Mouse (Mus musculus): Measurements from ENCODE around the gene Tecr. TPM values are rescaled to one million over a fixed set of nuclear protein-coding genes. Genes with fewer than 3 reads are reported as not detected.

Gene Tecr
- total and polyA plus RNA-seq, 2 experiments, result 108 to 677 TPM

DNA sequence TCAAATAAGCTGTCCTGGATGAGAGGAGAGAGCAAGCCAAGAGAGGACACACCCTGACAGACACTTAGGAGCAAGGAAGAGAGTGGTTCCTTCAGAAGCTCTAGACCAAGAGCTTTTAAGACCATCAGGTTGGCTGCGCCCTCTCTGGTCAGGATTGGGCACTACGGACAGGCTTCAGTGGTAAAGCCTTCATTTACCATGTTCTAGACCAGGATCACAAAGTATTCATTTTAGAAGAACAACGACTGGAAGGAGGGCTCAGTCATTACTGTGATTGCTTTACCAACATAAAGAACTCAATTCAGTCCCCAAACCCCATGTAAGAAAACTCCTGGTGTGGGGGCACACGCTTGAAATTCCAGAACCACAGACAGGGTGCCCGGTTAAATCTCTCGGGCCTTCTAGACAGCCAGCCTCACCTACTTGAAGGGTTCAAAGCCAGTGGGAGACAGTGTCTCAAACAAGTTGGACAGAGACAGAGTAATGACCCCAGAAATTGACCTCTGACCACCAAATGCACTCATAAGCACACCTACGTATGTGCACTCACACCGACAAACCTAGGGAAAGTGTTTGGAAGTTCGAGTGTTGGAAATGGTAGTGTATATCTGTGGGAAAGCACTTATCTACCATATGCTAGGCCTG, 41.9 kb downstream of the Tecr start:
- no peak overlapping the region for H3K9ac ChIP-seq (ENCODE audit: low read depth, low read length)
- DNase-seq (ENCODE audit: extremely low read depth, low read depth, low spot score), result no peak

DNA sequence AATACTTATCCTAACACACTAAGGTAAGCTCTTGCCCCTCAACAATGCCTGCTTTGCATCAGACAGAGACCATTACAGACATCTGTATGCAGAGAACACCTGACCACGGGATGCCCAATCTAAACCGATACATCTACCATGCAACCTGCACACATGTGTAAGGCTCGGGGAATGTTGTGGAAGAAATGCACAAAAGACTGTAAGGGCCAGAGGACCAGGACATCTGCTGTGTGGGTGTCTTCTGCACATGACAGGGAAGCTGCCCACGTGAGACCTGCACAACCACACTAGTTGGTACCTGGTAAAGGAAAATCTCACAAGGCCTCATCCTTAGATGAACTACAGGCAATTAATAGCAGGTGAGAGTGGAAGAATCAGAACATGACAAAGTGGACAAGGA, 44.5 kb downstream of the Tecr start:
- Histone ChIP-seq H3K4me3 (ENCODE audit: insufficient read depth, low read depth, low read length) (no peak overlapping the region), H3K36me3 (ENCODE audit: control insufficient read depth, insufficient read depth, low read length) (no peaks in the 10 kb centered on the region), H3K27ac (replicated peaks; ENCODE audit: insufficient read depth, low read depth, low read length) (no peak overlapping the region), H3K79me2 (ENCODE audit: control insufficient read depth, insufficient read depth, low read length) (peaks cover 16% of the 10 kb centered on the region; the same call in 1 of the 2 replicates), H3K27me3 (ENCODE audit: control insufficient read depth, insufficient read depth, low read length) (no peaks in the 10 kb centered on the region), H3K4me1 (ENCODE audit: control insufficient read depth, insufficient read depth, low read length) (peaks cover 7% of the 10 kb centered on the region), H3K9ac (ENCODE audit: low read depth, low read length) (no peak overlapping the region)
- no peak for TF ChIP-seq CTCF (IDR thresholded peaks at IDR 0.05; ENCODE audit: low read depth, low read length)
- TF ChIP-seq POLR2A (IDR thresholded peaks at IDR 0.05; ENCODE audit: extremely low read depth, insufficient read depth, low read length), result no peak
- 73% methylated on average over 4 of the region's 4 CpGs for WGBS
- no peak for DNase-seq (ENCODE audit: extremely low read depth, low read depth, low spot score)

More for the DNA sequence above, 41.9 kb downstream of the Tecr start:
- Histone ChIP-seq H3K79me2 (ENCODE audit: control insufficient read depth, insufficient read depth, low read length) (peaks cover 22% of the 10 kb centered on the region; the same call in 1 of the 2 replicates), H3K4me3 (ENCODE audit: insufficient read depth, low read depth, low read length) (no peak overlapping the region), H3K27me3 (ENCODE audit: control insufficient read depth, insufficient read depth, low read length) (no peaks in the 10 kb centered on the region), H3K27ac (replicated peaks; ENCODE audit: insufficient read depth, low read depth, low read length) (no peak overlapping the region), H3K4me1 (ENCODE audit: control insufficient read depth, insufficient read depth, low read length) (peaks cover 9% of the 10 kb centered on the region), H3K36me3 (ENCODE audit: control insufficient read depth, insufficient read depth, low read length) (no peaks in the 10 kb centered on the region)
- 79% methylated on average over 9 of the region's 9 CpGs for WGBS
- peak; percentile 31; the same call in 1 of the 2 replicates for TF ChIP-seq CTCF (IDR thresholded peaks at IDR 0.05; ENCODE audit: low read depth, low read length)
- no peak for TF ChIP-seq POLR2A (IDR thresholded peaks at IDR 0.05; ENCODE audit: extremely low read depth, insufficient read depth, low read length)

DNA sequence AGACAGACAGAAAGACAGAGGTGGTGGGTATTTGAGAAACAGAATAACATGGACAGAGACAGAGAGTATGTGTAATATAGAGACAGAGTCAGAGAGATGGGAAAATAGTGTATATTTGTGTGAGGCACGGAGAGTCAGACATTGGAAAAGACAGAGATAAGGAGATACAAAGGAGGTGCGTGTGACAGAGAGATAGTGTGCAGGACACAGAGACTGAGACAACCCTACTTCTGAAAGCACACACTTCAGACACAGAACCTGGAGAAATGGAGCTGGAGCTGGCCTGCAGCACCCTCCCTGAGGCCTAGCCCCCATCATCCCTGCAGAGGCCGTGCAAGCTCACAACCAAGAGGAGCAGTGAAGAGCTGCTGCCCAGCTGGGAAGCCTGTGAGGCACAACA, 45.1 kb downstream of the Tecr start:
- TF ChIP-seq POLR2A (IDR thresholded peaks at IDR 0.05; ENCODE audit: extremely low read depth, insufficient read depth, low read length), result no peak
- H3K36me3 ChIP-seq (ENCODE audit: control insufficient read depth, insufficient read depth, low read length), result no peaks in the 10 kb centered on the region
- 79% methylated on average over 3 of the region's 3 CpGs for whole genome bisulfite sequencing
- peaks cover 5% of the 10 kb centered on the region for H3K4me1 ChIP-seq (ENCODE audit: control insufficient read depth, insufficient read depth, low read length)
- H3K79me2 ChIP-seq (ENCODE audit: control insufficient read depth, insufficient read depth, low read length), result peaks cover 11% of the 10 kb centered on the region; the same call in 1 of the 2 replicates
- H3K9ac ChIP-seq (ENCODE audit: low read depth, low read length), result no peak overlapping the region
- DNase-seq (ENCODE audit: extremely low read depth, low read depth, low spot score), result no peak
- no peak overlapping the region for H3K27ac ChIP-seq (replicated peaks; ENCODE audit: insufficient read depth, low read depth, low read length)
- no peaks in the 10 kb centered on the region for H3K27me3 ChIP-seq (ENCODE audit: control insufficient read depth, insufficient read depth, low read length)
- no peak overlapping the region for H3K4me3 ChIP-seq (ENCODE audit: insufficient read depth, low read depth, low read length)

DNA sequence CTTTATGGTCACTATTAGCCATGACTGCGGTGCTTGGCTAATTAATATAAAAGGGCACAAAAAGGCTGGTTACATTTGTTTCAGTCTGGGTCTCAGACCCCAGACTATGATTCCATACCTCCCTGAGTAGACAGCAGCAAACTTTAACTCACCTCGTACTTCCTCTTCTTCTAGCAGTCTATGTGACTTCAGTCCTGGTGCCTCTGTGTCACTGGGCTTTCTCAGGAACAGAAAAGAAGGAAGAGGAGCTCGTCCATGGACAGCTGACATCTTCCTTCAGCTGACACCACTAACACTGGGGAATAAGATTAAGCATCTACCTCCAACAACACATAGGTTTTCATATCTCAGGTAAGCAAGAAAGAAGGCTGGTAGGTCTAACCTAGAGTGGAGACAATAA, 72.0 kb downstream of the Tecr start, which contains the start of gene Olfr370:
TSS of gene Olfr370 (plus strand) at position 45 of the 400 bp plus-strand sequence.
- no peak for TF ChIP-seq CTCF (IDR thresholded peaks at IDR 0.05; ENCODE audit: low read depth, low read length)
- no peak for TF ChIP-seq POLR2A (IDR thresholded peaks at IDR 0.05; ENCODE audit: extremely low read depth, insufficient read depth, low read length)
- no peak for DNase-seq (ENCODE audit: extremely low read depth, low read depth, low spot score)
- Histone ChIP-seq H3K9ac (ENCODE audit: low read depth, low read length) (no peak within 1 kb of the TSS), H3K36me3 (ENCODE audit: control insufficient read depth, insufficient read depth, low read length) (no peaks in the 10 kb centered on the region), H3K4me3 (ENCODE audit: insufficient read depth, low read depth, low read length) (no peak within 1 kb of the TSS), H3K27me3 (ENCODE audit: control insufficient read depth, insufficient read depth, low read length) (no peaks in the 10 kb centered on the region), H3K79me2 (ENCODE audit: control insufficient read depth, insufficient read depth, low read length) (no peaks in the 10 kb centered on the region), H3K27ac (replicated peaks; ENCODE audit: insufficient read depth, low read depth, low read length) (no peak within 1 kb of the TSS), H3K4me1 (ENCODE audit: control insufficient read depth, insufficient read depth, low read length) (no peaks in the 10 kb centered on the region)
- WGBS, result 75% methylated on average over 3 of the region's 3 CpGs

DNA sequence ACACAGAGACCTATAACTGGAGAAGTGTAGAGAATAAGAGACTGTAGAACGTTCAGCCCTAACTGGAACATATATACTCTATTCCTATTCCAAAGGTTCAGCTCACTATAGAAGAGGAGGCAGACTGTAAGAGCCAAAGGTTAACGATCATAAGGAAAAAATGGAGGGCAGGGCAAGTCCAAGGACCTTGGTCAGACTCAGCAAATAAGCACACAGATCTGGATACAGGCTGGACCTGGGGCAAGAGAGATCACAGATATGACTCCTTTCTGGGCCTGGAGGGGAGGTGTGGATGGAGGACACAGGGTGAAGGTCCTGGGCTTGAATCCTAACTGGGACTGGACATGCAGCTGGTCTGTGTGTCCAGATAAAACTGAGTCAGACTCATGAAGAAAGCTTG, 73.0 kb downstream of the Tecr start:
- DNase-seq (ENCODE audit: extremely low read depth, low read depth, low spot score), result no peak
- no peaks in the 10 kb centered on the region for H3K27me3 ChIP-seq (ENCODE audit: control insufficient read depth, insufficient read depth, low read length)
- no peak overlapping the region for H3K4me3 ChIP-seq (ENCODE audit: insufficient read depth, low read depth, low read length)
- no peaks in the 10 kb centered on the region for H3K36me3 ChIP-seq (ENCODE audit: control insufficient read depth, insufficient read depth, low read length)
- H3K79me2 ChIP-seq (ENCODE audit: control insufficient read depth, insufficient read depth, low read length), result no peaks in the 10 kb centered on the region
- 77% methylated on average over 2 of the region's 2 CpGs for WGBS
- no peak overlapping the region for H3K9ac ChIP-seq (ENCODE audit: low read depth, low read length)
- TF ChIP-seq CTCF (IDR thresholded peaks at IDR 0.05; ENCODE audit: low read depth, low read length) (no peak), POLR2A (IDR thresholded peaks at IDR 0.05; ENCODE audit: extremely low read depth, insufficient read depth, low read length) (no peak)
- no peaks in the 10 kb centered on the region for H3K4me1 ChIP-seq (ENCODE audit: control insufficient read depth, insufficient read depth, low read length)
- no peak overlapping the region for H3K27ac ChIP-seq (replicated peaks; ENCODE audit: insufficient read depth, low read depth, low read length)

Other genes starting within 250 kb of the Tecr start
- not detected in 2 replicates for gene Clgn, start 218.1 kb downstream of the Tecr start, total RNA-seq (2014; rRNA removed)
- not detected in 2 replicates for gene Clgn, start 218.1 kb downstream of the Tecr start, polyA plus RNA-seq (2012; rRNA removed)
- gene Scoc, start 149.6 kb downstream of the Tecr start, total RNA-seq (2014; rRNA removed), result 9.3 and 16.4 TPM in 2 replicates
- gene Scoc, start 149.6 kb downstream of the Tecr start, polyA plus RNA-seq (2012; rRNA removed), result 3.5 and 4.2 TPM in 2 replicates
- not detected in 2 replicates for gene Olfr370, start 72.2 kb downstream of the Tecr start, total RNA-seq (2014; rRNA removed)
- gene Olfr370, start 72.2 kb downstream of the Tecr start, polyA plus RNA-seq (2012; rRNA removed), result not detected in 2 replicates
- gene Ndufb7, start 41.3 kb downstream of the Tecr start, total RNA-seq (2014; rRNA removed), result 190 and 193 TPM in 2 replicates
- 297 and 359 TPM in 2 replicates for gene Ndufb7, start 41.3 kb downstream of the Tecr start, polyA plus RNA-seq (2012; rRNA removed)
- gene Dnajb1, start 222 bp upstream of the Tecr start, total RNA-seq (2014; rRNA removed), result 8.3 and 12.4 TPM in 2 replicates
- 17.0 and 18.2 TPM in 2 replicates for gene Dnajb1, start 222 bp upstream of the Tecr start, polyA plus RNA-seq (2012; rRNA removed)
- gene Gipc1, start 44.7 kb upstream of the Tecr start, total RNA-seq (2014; rRNA removed), result 12.6 and 14.6 TPM in 2 replicates
- 14.5 and 15.7 TPM in 2 replicates for gene Gipc1, start 44.7 kb upstream of the Tecr start, polyA plus RNA-seq (2012; rRNA removed)
- under 0.01 and 0.20 TPM in 2 replicates for gene Ptger1, start 58.7 kb upstream of the Tecr start, total RNA-seq (2014; rRNA removed)
- 0.11 and 0.20 TPM in 2 replicates for gene Ptger1, start 58.7 kb upstream of the Tecr start, polyA plus RNA-seq (2012; rRNA removed)
- 17.3 and 20.1 TPM in 2 replicates for gene Pkn1, start 91.2 kb upstream of the Tecr start, total RNA-seq (2014; rRNA removed)
- gene Pkn1, start 91.2 kb upstream of the Tecr start, polyA plus RNA-seq (2012; rRNA removed), result 18.0 and 28.8 TPM in 2 replicates
- gene Ddx39, start 107.2 kb upstream of the Tecr start, total RNA-seq (2014; rRNA removed), result 13.5 and 19.2 TPM in 2 replicates
- 14.3 and 17.2 TPM in 2 replicates for gene Ddx39, start 107.2 kb upstream of the Tecr start, polyA plus RNA-seq (2012; rRNA removed)
- gene Adgre5, start 133.4 kb upstream of the Tecr start, total RNA-seq (2014; rRNA removed), result 20.8 and 21.2 TPM in 2 replicates
- gene Adgre5, start 133.4 kb upstream of the Tecr start, polyA plus RNA-seq (2012; rRNA removed), result 9.7 and 17.9 TPM in 2 replicates